Mouse (Mus musculus) mature B cell (primary cell): ENCODE results near the gene Tbcel.

Experiments used
- in situ Hi-C: fragments of 300-500 bp; cut with MboI; formaldehyde crosslinking; loops from 2 replicates; pipeline ENCODE4 v1.14.3; 2019

The Tbcel gene

DNA sequence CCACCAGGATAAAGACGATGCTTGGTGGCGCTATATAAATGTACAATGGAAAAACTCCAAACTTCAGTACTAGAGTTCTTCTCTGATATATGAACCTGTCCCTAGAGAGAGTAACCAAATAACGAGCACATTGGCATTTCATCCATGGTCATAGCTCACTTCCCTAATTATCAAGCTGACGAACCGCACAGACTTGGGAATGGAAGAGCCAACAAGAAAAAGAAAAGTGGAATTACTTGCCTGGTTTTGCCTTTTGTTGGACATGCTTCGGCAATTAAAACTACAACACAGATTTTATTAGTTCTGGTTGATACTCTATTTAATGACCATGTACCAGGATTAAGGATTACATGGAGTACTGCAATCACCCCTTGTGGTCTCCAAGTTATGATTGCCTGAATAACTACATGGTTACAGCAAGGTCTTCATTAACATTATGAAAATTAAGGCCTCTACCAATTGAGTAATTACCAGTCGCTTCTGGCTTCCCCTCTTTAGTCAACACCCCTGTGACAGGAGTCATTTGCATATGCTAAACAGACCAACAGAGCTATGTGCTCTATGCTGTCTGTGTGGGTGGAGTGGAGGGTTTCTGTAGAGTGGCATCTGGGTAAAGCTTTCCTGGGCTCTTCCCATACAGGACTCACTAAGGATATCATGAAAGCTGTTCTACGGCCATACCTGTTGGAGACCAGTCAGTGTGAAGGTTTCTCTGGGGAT is 124.8 kb downstream of the Tbcel start:
- in situ Hi-C loops, result no loop called here

DNA sequence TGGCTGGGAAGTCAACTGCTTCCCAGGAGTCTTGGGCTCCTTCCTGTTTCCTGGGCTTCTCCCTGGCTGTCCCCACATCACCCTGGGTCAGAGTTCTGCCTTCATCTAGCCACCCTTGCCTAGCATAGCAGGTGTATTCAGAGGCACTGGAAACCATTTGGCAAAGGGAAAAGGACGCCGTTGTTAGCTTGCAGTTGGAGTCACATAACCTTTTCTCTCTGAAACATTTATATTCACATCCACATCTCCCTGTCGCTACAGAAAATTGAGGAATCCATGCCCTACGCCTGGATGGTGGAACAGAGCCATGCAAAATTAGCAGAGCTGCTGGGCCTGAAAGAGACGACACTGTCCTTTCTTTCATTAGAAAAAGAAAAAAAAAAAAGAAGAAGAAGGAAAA is 125.5 kb downstream of the Tbcel start:
- in situ Hi-C loops, result no loop called here

DNA sequence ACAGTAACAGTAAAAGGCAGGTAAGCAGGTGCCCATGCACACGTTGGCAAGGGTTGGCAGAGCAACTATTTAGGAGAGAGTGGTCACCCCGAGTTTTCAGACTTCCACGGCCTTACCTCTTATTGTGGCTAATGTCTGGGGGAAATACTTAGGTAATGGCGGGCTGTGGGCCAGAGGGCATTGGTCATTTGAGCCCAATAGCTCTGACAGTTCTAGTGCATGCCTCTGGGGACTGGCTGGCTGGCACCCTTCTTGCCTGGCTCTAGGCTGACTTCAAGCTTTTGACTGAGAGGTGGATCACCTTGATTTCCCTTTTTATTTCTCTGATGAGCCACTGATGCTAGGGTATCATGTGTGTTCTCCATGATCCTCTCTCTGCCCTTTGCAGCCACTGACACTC is 129.5 kb downstream of the Tbcel start:
- in situ Hi-C loops, result no loop called here

DNA sequence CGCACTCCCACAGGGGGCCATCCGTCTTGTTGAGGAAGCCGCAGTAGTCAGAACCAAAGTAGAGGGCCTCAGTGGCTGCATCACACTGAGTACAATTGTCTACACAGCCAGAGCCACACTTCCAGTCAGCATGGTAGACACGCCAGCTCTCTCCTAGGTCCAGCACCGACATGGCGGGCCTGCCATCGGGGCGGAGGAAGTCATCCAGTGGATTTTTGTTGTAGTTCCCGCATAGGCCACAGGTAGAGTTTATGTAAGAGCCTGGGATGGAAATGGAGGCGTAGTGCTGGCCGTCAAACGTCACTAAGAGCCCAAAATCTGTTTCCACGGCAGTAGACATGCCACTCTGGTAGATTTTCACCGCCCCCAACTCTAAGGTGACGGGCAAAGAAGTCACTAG is 130.0 kb downstream of the Tbcel start:
- in situ Hi-C loops, result no loop called here

DNA sequence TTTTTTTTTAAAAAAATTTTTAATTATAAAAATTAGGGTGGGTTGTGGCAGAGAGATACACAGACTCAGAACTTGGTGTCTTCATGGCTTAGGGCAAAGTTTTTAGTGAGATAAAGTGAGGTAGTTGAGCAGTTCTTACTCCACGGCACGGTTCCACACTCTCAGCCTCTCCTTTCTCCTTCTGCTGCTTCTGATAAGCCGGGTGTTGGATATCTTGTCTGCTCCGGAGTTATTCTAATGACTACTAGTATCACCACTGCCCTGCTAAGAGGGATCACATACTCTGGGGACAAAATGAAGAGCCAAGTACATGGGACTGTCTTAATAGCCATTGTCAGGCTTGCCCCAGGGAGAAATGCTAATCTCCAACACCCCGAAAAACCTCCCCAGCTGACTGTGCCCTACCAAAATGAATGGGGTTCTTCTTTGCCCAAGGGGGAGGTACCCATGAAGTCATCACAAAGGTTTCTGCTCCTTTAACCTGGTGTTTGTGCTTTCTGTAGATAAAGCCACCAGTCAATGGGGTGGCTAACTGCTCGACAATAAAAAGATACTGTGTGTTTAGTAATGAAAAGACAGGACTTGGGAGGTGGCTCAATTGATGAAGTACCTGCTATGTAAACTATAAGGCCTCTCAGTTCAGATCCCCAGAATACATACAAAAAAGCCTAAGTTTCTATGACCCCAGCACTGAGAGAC is 135.8 kb downstream of the Tbcel start:
- in situ Hi-C loops, result no loop called here
